Mouse (Mus musculus) erythroblast, adult 5-6 weeks (primary cell): ENCODE results near the gene Gm2a. TPM values are rescaled to one million over a fixed set of nuclear protein-coding genes. Genes with fewer than 3 reads are reported as not detected.

ENCODE experiments used
- ATAC-seq: replicated peaks from 2 replicates; pipeline ENCODE4 v1.8.0; 2016; ENCODE audit warnings: moderate number of reproducible peaks, mild to moderate bottlenecking, moderate TSS enrichment, inconsistent platforms; ENCODE audit not compliant: poor library complexity, low FRiP score, severe bottlenecking
- total RNA-seq, 2 experiments: library from RNA; stranded (forward) in 1 of 2; stranded (reverse) in 1 of 2; fragments of 150-400 nt in 1 of 2; fragments of 200-764, 138-1000 nt in 1 of 2; gene quantifications; 2 replicates each; pipeline versions ENCODE4 v1.2.3 to v1.2.4; 2015 to 2017; ENCODE audit warnings: low replicate concordance in 2 of 2

Gm2a gene
- total RNA-seq (2015; ENCODE audit: low replicate concordance), result 23.4 and 24.7 TPM in 2 replicates
- total RNA-seq (2017; ENCODE audit: low replicate concordance), result 13.7 and 17.2 TPM in 2 replicates

- ATAC-seq, result peak; percentile 90
Observed at GRCm38 (mm10) chr11:55097463-55098188, at the start of gene Gm2a. Gene Gm2a, plus strand, starts transcription at chr11:55098115.

- ATAC-seq, result no peak
Observed at GRCm38 (mm10) chr11:55050837-55051510, 46.9 kb upstream of the Gm2a start.

GRCm38 (mm10) chr11:55057511-55057910 is 40.4 kb upstream of the Gm2a start:
- ATAC-seq, result no peak

- ATAC-seq, result no peak
Observed at GRCm38 (mm10) chr11:55060802-55061201, 37.1 kb upstream of the Gm2a start.

DNA sequence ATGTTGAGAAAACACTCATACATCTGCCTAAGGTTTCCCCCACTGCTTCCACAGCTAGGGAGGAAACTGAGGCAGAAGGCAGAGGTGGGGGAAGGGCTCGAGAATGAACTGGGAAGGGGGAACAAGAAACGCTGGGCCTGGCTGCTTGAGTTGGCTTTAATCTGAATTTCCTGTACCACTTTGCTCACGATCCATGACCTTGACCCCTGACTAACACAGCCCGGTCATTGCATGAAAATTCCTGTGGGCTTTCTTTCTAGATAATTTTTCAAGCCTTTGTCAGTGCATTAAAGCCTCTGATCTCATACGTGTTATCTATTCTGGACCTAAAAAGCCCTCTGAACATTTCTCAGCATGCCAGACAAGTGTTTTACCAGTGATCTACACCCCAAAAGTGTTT is 35.1 kb upstream of the Gm2a start:
- ATAC-seq, result no peak

GRCm38 (mm10) chr11:55066921-55067320 is 31.0 kb upstream of the Gm2a start:
- ATAC-seq, result no peak

DNA sequence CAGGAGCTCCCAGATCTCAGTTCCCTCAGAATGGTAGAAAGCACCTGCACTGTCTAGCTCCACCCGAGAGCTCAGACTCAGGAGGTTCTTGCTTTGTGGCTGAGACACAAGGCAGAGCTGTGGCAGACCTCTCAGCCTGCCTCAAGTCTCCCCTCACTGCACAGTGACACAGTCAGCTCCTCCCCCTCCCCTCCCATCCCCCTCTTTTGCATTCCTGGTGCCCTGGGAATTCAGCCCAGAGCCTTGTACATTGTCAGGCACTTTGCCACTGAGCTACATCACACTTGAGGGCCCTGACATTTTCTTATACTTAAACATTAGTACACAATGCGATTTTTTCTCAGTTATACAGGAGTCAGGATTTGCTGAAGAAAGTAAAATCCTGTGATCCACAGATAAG is 28.9 kb upstream of the Gm2a start:
- no peak for ATAC-seq

GRCm38 (mm10) chr11:55071344-55071743 is 26.6 kb upstream of the Gm2a start:
- ATAC-seq, result no peak

DNA sequence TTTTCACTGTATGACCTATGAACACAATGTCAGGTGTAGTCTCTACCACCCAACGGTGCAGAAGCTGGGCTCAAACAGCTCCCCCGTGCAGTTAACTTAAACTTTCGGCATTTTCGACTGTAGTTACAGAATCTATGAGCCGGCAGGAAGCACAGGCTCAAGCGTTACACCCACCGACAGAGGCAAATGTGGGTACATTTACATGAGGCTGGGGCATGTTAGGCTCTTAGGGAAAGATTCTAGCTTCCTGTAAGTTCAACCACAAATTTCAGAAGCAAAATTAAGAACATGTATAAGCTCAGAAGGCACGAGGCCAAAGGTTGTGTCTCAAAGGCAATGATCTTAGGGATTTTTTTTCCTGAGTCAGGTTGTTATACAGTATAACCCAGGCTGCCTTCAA is 25.4 kb upstream of the Gm2a start:
- ATAC-seq, result no peak

DNA sequence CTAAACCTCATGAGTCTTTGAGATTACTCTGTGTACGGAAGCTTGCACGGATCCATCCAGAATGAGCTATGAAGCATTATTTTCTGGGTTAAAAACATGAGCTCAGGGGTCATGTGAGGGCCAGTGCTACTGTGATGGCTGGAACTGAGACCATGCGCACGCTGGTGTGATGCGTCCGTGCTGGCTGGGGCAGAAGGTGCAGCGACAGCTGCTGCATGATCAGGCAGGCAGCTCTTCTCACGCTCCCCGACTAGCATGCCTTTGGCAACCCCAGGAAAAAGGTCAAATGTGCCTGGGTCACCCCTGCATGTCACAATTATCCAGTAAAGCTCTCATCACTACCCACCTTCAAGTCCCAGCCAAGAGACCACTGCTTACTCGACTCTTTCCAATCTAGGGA is 24.7 kb upstream of the Gm2a start:
- no peak for ATAC-seq

DNA sequence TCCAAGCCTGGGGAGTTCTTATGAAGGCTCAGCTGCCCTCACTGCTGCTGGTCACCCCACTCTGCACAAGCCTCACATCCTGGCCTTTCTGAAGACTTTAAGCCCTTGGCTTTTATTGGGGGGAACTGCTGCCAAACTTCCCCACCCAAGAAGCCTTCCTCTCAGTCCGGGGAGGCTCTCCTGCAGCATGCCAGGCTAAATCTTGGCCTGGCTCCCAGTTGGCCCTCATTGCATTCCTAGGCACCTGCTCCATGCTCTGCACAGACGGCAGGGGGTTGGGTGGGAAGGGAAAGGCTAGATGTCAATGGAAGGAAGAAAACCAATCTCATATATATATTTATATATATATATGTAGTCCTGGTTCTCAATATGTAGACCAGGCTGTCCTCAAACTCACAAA is 22.3 kb upstream of the Gm2a start:
- ATAC-seq, result no peak

GRCm38 (mm10) chr11:55076234-55076633 is 21.7 kb upstream of the Gm2a start:
- no peak for ATAC-seq

GRCm38 (mm10) chr11:55077331-55078231 is 20.3 kb upstream of the Gm2a start, which contains the start of gene Ccdc69:
Gene Ccdc69, minus strand, starts transcription at chr11:55078131.
- ATAC-seq, result peak; percentile 57

- no peak for ATAC-seq
Observed at GRCm38 (mm10) chr11:55078502-55078901, 19.4 kb upstream of the Gm2a start.

- ATAC-seq, result no peak
Observed at GRCm38 (mm10) chr11:55079180-55079579, 18.7 kb upstream of the Gm2a start.

- ATAC-seq, result no peak
Observed at GRCm38 (mm10) chr11:55081206-55081605, 16.7 kb upstream of the Gm2a start.

DNA sequence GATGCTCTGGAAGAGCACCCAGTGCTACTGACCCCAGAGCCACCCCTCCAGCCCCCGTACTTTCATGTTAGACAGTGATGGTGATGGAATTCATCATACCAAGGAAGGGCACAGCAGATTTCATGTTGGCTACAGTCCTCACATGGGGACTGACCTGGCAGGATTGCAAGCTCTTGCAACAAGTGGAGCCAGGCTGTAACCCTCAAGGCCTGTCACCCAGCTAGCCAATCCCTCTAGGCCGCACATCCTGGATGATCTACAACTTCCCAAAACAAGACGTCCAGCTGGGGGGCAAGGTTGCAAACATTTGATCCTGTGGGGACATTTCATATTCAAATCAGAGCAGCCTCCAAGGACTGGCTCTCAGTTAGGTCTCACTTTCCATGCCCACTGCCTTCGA is 13.3 kb upstream of the Gm2a start:
- ATAC-seq, result no peak

DNA sequence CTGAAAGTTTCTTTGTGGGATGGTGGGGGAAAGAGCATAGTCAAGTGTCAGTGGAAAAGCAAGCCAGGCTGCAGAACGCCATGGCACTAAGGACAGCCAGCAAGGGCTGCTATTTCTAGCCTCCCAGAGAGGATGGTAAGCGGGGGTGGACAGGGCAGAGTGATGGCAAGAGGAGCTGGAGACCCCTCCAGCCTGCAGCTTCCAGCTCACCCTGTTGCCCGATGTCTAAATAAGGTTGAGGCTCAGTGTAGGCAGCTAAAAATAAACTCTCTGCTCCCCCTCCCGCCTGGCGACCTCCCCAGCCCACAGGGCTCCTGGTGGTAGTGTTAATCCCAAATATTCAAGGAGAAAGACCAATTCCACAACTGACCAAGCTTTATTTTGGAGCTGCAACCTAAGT is 12.5 kb upstream of the Gm2a start:
- ATAC-seq, result no peak

DNA sequence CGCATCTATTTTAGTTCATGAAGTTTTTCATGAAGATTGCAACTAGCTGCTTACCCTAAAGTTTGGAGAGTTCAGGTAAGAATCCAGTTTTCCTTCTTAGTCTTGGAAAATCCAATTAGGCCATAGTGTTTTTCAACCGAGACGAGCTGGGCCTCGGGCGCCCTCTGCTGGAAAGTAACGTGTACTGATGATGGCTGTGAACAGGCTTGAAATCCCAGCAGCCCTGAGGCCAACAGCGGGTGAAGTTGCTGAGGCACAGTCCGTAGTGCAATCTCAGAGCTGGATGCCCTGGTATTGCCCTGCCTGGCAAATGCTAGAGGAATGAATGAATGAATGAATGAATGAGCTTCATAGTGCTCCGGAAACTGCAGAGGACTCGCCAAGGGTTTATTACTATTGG is 10.9 kb upstream of the Gm2a start:
- ATAC-seq, result peak; percentile 69

DNA sequence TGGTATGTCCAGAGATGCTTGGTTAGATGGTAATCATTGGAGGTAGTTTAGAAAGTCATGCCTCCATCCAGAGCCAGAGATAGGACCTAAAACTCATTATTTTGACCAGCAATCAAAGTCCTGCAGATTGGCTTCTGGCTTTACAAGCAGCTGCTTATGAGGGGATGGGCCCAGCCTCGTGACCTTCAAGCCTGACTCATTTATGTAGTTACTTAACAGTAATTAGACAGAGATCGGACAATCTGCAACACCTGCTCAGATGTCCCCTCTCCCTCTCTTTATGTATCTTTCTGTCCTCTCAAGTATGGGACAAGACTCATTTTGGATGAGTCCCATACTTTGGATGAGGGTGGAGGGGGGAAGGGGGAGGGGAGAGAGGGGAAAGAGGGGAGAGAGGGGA is 8.0 kb upstream of the Gm2a start:
- no peak for ATAC-seq
